Mouse (Mus musculus): ENCODE measurements around the gene Slc2a4.
"Not testable (repeated sequence)": the region's sequence is repeated elsewhere in the genome, so short reads cannot be mapped to it uniquely, and the experiment has no call there.

The Slc2a4 gene

GRCm38 (mm10) chr11:69919053-69919452 is 28.9 kb downstream of the Slc2a4 start:
- DNase-seq (ENCODE audit: low spot score): no peak

- no peak for DNase-seq (ENCODE audit: low spot score)
Observed at GRCm38 (mm10) chr11:69918118-69918517, 29.9 kb downstream of the Slc2a4 start.

- DNase-seq (ENCODE audit: low spot score): no peak
Observed at GRCm38 (mm10) chr11:69917379-69917948, 30.5 kb downstream of the Slc2a4 start.

- DNase-seq (ENCODE audit: low spot score): not testable (repeated sequence)
Observed at GRCm38 (mm10) chr11:69916652-69917378, 31.2 kb downstream of the Slc2a4 start.

- DNase-seq (ENCODE audit: low spot score): no peak
Observed at GRCm38 (mm10) chr11:69915667-69916627, 32.0 kb downstream of the Slc2a4 start.

- DNase-seq (ENCODE audit: low spot score): no peak
Observed at GRCm38 (mm10) chr11:69914917-69915430, 33.0 kb downstream of the Slc2a4 start.

- no peak for DNase-seq (ENCODE audit: low spot score)
Observed at GRCm38 (mm10) chr11:69914372-69914764, 33.6 kb downstream of the Slc2a4 start.

- peak; percentile 86 for DNase-seq (ENCODE audit: low spot score)
Observed at GRCm38 (mm10) chr11:69913554-69914371, 34.2 kb downstream of the Slc2a4 start, which contains the start of gene Gps2. Gene Gps2 (plus strand): TSS chr11:69913888.

- DNase-seq (ENCODE audit: low spot score): no peak
Observed at GRCm38 (mm10) chr11:69912716-69913530, 35.1 kb downstream of the Slc2a4 start.

GRCm38 (mm10) chr11:69911701-69912100 is 36.3 kb downstream of the Slc2a4 start:
- DNase-seq (ENCODE audit: low spot score): no peak

- no peak for DNase-seq (ENCODE audit: low spot score)
Observed at GRCm38 (mm10) chr11:69910781-69911560, 37.0 kb downstream of the Slc2a4 start.

- no peak for DNase-seq (ENCODE audit: low spot score)
Observed at GRCm38 (mm10) chr11:69910177-69910576, 37.8 kb downstream of the Slc2a4 start.

- no peak for DNase-seq (ENCODE audit: low spot score)
Observed at GRCm38 (mm10) chr11:69909174-69909573, 38.8 kb downstream of the Slc2a4 start.

- no peak for DNase-seq (ENCODE audit: low spot score)
Observed at GRCm38 (mm10) chr11:69908645-69909044, 39.3 kb downstream of the Slc2a4 start.

GRCm38 (mm10) chr11:69904311-69904710 is 43.7 kb downstream of the Slc2a4 start:
- DNase-seq (ENCODE audit: low spot score): no peak

- DNase-seq (ENCODE audit: low spot score): no peak
Observed at GRCm38 (mm10) chr11:69902972-69903371, 45.0 kb downstream of the Slc2a4 start.

GRCm38 (mm10) chr11:69901993-69902392 is 46.0 kb downstream of the Slc2a4 start:
- no peak for DNase-seq (ENCODE audit: low spot score)

- peak; percentile 97 for DNase-seq (ENCODE audit: low spot score)
Observed at GRCm38 (mm10) chr11:69901406-69901846, 46.6 kb downstream of the Slc2a4 start.

Measured in left cerebral cortex, adult 11 months (tissue).